In the genomic region with DNA sequence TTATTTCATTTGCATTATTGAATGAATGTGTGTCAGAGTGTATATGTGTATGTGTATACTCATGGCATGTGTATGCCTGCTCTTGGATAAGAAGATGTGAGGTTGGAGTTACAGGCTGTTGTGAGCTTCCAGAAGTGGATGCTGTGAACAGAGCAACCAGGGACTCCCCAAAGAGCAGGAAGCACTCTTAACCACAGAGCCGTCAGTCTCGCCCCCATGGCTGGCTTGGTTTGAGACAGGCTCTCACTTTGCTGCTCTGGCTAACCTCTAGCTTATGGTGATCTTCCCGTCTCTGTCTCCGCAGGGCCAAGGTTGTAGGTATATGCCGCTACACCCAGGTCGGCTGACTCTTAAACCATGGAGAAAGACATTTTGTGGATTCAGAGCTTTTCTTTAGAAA, we compare ENCODE assay signal across 29 mouse cellular contexts.
"Had no signal": no experiment of that assay in that cellular context is flagged by ENCODE, and none has a peak within 500 bp of the region (broad histone marks: within the 10 kb centered on the region; RNA-seq: fewer than 3 reads in every experiment).

No protein-coding gene starts in this region.

- H3K27ac ChIP-seq: embryonic facial prominence, embryonic 10.5 days; embryonic facial prominence, embryonic 12.5 days; embryonic facial prominence, embryonic 13.5 days; embryonic facial prominence, embryonic 15.5 days; forebrain, embryonic 10.5 days; forebrain, embryonic 12.5 days; forebrain, embryonic 13.5 days; forebrain, embryonic 15.5 days; gastrocnemius, adult 2 months; heart, adult 2 months had no signal

- H3K9me3 ChIP-seq: embryonic facial prominence, embryonic 10.5 days; embryonic facial prominence, embryonic 12.5 days; embryonic facial prominence, embryonic 13.5 days; embryonic facial prominence, embryonic 15.5 days; forebrain, embryonic 10.5 days; forebrain, embryonic 12.5 days; forebrain, embryonic 13.5 days; forebrain, embryonic 15.5 days had no signal

- H3K27me3 ChIP-seq: embryonic facial prominence, embryonic 12.5 days; embryonic facial prominence, embryonic 13.5 days; embryonic facial prominence, embryonic 15.5 days; forebrain, embryonic 12.5 days; forebrain, embryonic 13.5 days; forebrain, embryonic 15.5 days had no signal

- H3K4me1 ChIP-seq: embryonic facial prominence, embryonic 10.5 days; embryonic facial prominence, embryonic 12.5 days; embryonic facial prominence, embryonic 13.5 days; embryonic facial prominence, embryonic 15.5 days; forebrain, embryonic 12.5 days; forebrain, embryonic 13.5 days had no signal

- H3K4me3 ChIP-seq: embryonic facial prominence, embryonic 10.5 days; embryonic facial prominence, embryonic 12.5 days; embryonic facial prominence, embryonic 13.5 days; embryonic facial prominence, embryonic 15.5 days; erythroblast, embryonic 14.5 days; forebrain, embryonic 10.5 days; forebrain, embryonic 12.5 days; forebrain, embryonic 13.5 days; forebrain, embryonic 15.5 days; gastrocnemius, adult 2 months; heart, adult 2 months had no signal

- ATAC-seq: forebrain, embryonic 13.5 days; forebrain, embryonic 14.5 days; forebrain, embryonic 15.5 days; forebrain, embryonic 16.5 days; forebrain, postnatal 0 days had no signal

- DNase-seq: cerebellum, adult 18-20 months; cerebellum, adult 2 months; cerebellum, adult 8-10 months; cerebellum, adult 9-10 months; cerebellum, adult 9-11 months; cerebellum, postnatal 10 days; cerebellum, postnatal 25 days; cerebellum, postnatal 36 days; embryo, embryonic 11 days; forebrain, postnatal 0 days; gastrocnemius, adult 2 months; gastrocnemius, postnatal 10 days; gastrocnemius, postnatal 14 days; gastrocnemius, postnatal 25 days; gastrocnemius, postnatal 36 days; heart, adult 11 months; heart, adult 18-20 months; heart, adult 2 months had no signal
